Mouse (Mus musculus): ENCODE measurements around the gene Zscan21. TPM values are rescaled to one million over a fixed set of nuclear protein-coding genes. Genes with fewer than 3 reads are reported as not detected.

The Zscan21 gene
- polyA plus RNA-seq, 1 experiment from 2014 or later = 109 TPM

GRCm38 (mm10) chr5:138138585-138138984, 21.9 kb downstream of the Zscan21 start:
- H3K4me3 ChIP-seq = no peak overlapping the region
- H3K9me3 ChIP-seq = no peaks in the 10 kb centered on the region
- peaks cover 49% of the 10 kb centered on the region for H3K36me3 ChIP-seq
- 77% methylated on average over 4 of the region's 4 CpGs for WGBS
- H3K4me1 ChIP-seq (replicated peaks) = no peaks in the 10 kb centered on the region
- no peak for DNase-seq (ENCODE audit: low spot score)
- H3K27me3 ChIP-seq (ENCODE audit: insufficient read depth, poor library complexity, severe bottlenecking) = no peaks in the 10 kb centered on the region
- H3K27ac ChIP-seq = no peak overlapping the region

- peaks cover 11% of the 10 kb centered on the region; the same call in 1 of the 2 replicates for H3K4me1 ChIP-seq (replicated peaks)
- H3K4me3 ChIP-seq = peak overlapping the region; percentile 89
- H3K9me3 ChIP-seq = no peaks in the 10 kb centered on the region
- H3K27ac ChIP-seq = peak overlapping the region; percentile 99
- WGBS = 87% methylated on average over 3 of the region's 3 CpGs
- DNase-seq (ENCODE audit: low spot score) = no peak
- H3K36me3 ChIP-seq = peaks cover 35% of the 10 kb centered on the region
- no peaks in the 10 kb centered on the region for H3K27me3 ChIP-seq (ENCODE audit: insufficient read depth, poor library complexity, severe bottlenecking)
These were observed 37.7 kb downstream of the Zscan21 start for GRCm38 (mm10) chr5:138154390-138154789.

GRCm38 (mm10) chr5:138155443-138155976, 38.8 kb downstream of the Zscan21 start, which contains the start of gene Zfp113:
TSS of gene Zfp113 (minus strand) at chr5:138155744.
- WGBS = under 1% methylated on average over 31 of the region's 31 CpGs
- Histone ChIP-seq H3K27me3 (ENCODE audit: insufficient read depth, poor library complexity, severe bottlenecking) (no peaks in the 10 kb centered on the region), H3K4me3 (peak within 1 kb of the TSS; percentile 89), H3K4me1 (replicated peaks) (peaks cover 14% of the 10 kb centered on the region), H3K36me3 (peaks cover 29% of the 10 kb centered on the region), H3K9me3 (no peaks in the 10 kb centered on the region), H3K27ac (peak within 1 kb of the TSS; percentile 99)
- DNase-seq (ENCODE audit: low spot score) = peak; percentile 91

DNA sequence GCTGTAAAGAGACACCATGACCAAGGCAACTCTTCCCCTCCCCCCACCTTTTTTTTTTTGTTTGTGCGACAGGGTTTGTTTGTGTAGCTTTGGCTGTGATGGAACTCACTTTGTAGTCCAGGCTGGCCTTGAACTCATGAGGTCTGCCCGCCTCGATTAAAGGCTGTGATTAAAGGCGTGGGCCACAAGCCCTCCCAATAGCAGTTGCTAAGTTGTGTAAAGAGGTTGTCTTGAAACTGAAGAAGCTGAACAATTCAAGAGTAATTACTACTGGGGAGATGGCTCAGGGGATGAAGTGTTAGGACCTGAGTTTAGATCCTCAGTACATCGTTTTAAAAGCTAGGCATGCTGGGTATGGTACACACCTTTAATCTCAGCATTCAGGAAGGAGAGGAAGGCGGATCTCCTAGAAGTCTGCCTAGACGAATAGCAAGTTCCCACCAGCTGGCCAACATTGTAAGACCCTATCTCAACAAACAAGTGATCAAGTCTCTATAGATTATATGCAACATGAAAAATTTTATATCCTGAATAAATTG, 43.6 kb downstream of the Zscan21 start:
- Histone ChIP-seq H3K36me3 (peaks cover 34% of the 10 kb centered on the region), H3K9me3 (no peaks in the 10 kb centered on the region), H3K27me3 (ENCODE audit: insufficient read depth, poor library complexity, severe bottlenecking) (no peaks in the 10 kb centered on the region), H3K4me3 (peak overlapping the region; percentile 82), H3K27ac (peak overlapping the region; percentile 89), H3K4me1 (replicated peaks) (peaks cover 24% of the 10 kb centered on the region)
- no peak for DNase-seq (ENCODE audit: low spot score)
- WGBS = 72% methylated on average over 7 of the region's 7 CpGs

GRCm38 (mm10) chr5:138160842-138161665, 44.4 kb downstream of the Zscan21 start, which contains the start of gene Cops6:
TSS of gene Cops6 (plus strand) at chr5:138161071.
- 1% methylated on average over 42 of the region's 42 CpGs for WGBS
- H3K9me3 ChIP-seq = no peaks in the 10 kb centered on the region
- peak within 1 kb of the TSS; percentile 82 for H3K4me3 ChIP-seq
- H3K27ac ChIP-seq = peak within 1 kb of the TSS; percentile 89
- DNase-seq (ENCODE audit: low spot score) = peak; percentile 94
- H3K4me1 ChIP-seq (replicated peaks) = peaks cover 30% of the 10 kb centered on the region
- peaks cover 42% of the 10 kb centered on the region for H3K36me3 ChIP-seq
- no peaks in the 10 kb centered on the region for H3K27me3 ChIP-seq (ENCODE audit: insufficient read depth, poor library complexity, severe bottlenecking)

GRCm38 (mm10) chr5:138163046-138163445, 46.3 kb downstream of the Zscan21 start:
- WGBS = 80% methylated on average over 6 of the region's 6 CpGs
- Histone ChIP-seq H3K4me3 (peak overlapping the region; percentile 82; the same call in 1 of the 2 replicates), H3K27ac (no peak overlapping the region), H3K4me1 (replicated peaks) (peaks cover 30% of the 10 kb centered on the region), H3K9me3 (no peaks in the 10 kb centered on the region), H3K27me3 (ENCODE audit: insufficient read depth, poor library complexity, severe bottlenecking) (no peaks in the 10 kb centered on the region), H3K36me3 (peaks cover 61% of the 10 kb centered on the region)
- no peak for DNase-seq (ENCODE audit: low spot score)

DNA sequence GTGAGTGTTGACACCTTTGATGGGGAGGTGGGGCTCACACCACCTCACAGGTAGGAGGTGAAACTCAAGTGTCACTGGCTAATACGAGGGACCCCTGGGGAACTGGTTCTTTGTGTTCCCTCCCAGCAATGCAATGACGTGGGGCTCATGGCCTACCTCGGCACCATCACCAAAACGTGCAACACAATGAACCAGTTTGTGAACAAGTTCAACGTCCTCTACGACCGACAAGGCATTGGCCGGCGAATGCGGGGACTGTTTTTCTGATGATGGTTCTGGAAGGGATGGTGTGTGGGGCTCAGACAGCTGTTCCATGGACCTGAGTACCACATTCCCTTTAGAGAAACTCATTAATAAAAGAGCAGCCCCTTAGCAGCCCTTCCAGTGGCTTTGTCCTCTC, 46.9 kb downstream of the Zscan21 start:
- no peaks in the 10 kb centered on the region for H3K9me3 ChIP-seq
- DNase-seq (ENCODE audit: low spot score) = no peak
- peaks cover 67% of the 10 kb centered on the region for H3K36me3 ChIP-seq
- WGBS = 79% methylated on average over 10 of the region's 10 CpGs
- H3K27ac ChIP-seq = no peak overlapping the region
- H3K27me3 ChIP-seq (ENCODE audit: insufficient read depth, poor library complexity, severe bottlenecking) = no peaks in the 10 kb centered on the region
- H3K4me3 ChIP-seq = peak overlapping the region; percentile 82; the same call in 1 of the 2 replicates
- H3K4me1 ChIP-seq (replicated peaks) = peaks cover 30% of the 10 kb centered on the region

DNA sequence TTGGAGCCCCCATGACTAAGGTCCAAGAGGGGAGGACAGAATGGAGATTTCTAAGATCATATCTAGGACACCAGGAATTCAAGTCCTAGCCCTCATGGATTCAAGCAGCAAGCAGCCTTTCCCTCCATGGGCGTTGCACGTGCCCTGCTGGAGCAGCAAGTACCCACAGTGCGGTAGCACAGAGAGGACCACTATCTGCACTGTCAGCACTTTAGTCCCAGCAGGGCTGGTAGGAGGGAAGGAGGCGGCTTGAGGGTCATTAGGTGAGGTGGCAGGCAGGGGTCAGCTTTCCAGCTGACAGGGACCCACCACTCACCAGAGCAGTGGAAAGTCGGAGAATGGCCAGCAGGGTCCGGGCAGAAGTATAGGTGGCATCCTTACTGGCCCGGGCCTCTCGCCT, 48.9 kb downstream of the Zscan21 start:
- peaks cover 83% of the 10 kb centered on the region for H3K36me3 ChIP-seq

GRCm38 (mm10) chr5:138170936-138171561, 54.3 kb downstream of the Zscan21 start:
- H3K36me3 ChIP-seq = peaks cover 70% of the 10 kb centered on the region
- H3K27me3 ChIP-seq (ENCODE audit: insufficient read depth, poor library complexity, severe bottlenecking) = no peaks in the 10 kb centered on the region
- WGBS = under 1% methylated on average over 47 of the region's 47 CpGs

More for the DNA sequence above, 48.9 kb downstream of the Zscan21 start:
- Histone ChIP-seq H3K9me3 (no peaks in the 10 kb centered on the region), H3K27me3 (ENCODE audit: insufficient read depth, poor library complexity, severe bottlenecking) (no peaks in the 10 kb centered on the region), H3K4me1 (replicated peaks) (peaks cover 37% of the 10 kb centered on the region), H3K4me3 (no peak overlapping the region; the same call in 1 of the 2 replicates), H3K27ac (no peak overlapping the region)
- 80% methylated on average over 8 of the region's 8 CpGs for WGBS
- no peak for DNase-seq (ENCODE audit: low spot score)

GRCm38 (mm10) chr5:138171695-138172491, 55.2 kb downstream of the Zscan21 start, which contains the start of the genes Ap4m1 and Mcm7:
TSS of gene Ap4m1 (plus strand) at chr5:138172002.
TSS of gene Mcm7 (minus strand) at chr5:138172422.
- H3K36me3 ChIP-seq = peaks cover 70% of the 10 kb centered on the region
- WGBS = under 1% methylated on average over 54 of the region's 54 CpGs
- H3K4me3 ChIP-seq = peak within 1 kb of the TSS; percentile 86
- H3K27ac ChIP-seq = peak within 1 kb of the TSS; percentile 97
- H3K27me3 ChIP-seq (ENCODE audit: insufficient read depth, poor library complexity, severe bottlenecking) = no peaks in the 10 kb centered on the region
- peak; percentile 94 for DNase-seq (ENCODE audit: low spot score)
- H3K9me3 ChIP-seq = no peaks in the 10 kb centered on the region
- peaks cover 34% of the 10 kb centered on the region for H3K4me1 ChIP-seq (replicated peaks)

More at GRCm38 (mm10) chr5:138170936-138171561, 54.3 kb downstream of the Zscan21 start:
- Histone ChIP-seq H3K4me1 (replicated peaks) (peaks cover 34% of the 10 kb centered on the region), H3K9me3 (no peaks in the 10 kb centered on the region), H3K27ac (peak overlapping the region; percentile 97), H3K4me3 (peak overlapping the region; percentile 86)
- DNase-seq (ENCODE audit: low spot score) = peak; percentile 97

- Histone ChIP-seq H3K9me3 (no peaks in the 10 kb centered on the region), H3K27ac (no peak overlapping the region), H3K4me3 (peak overlapping the region; percentile 86), H3K36me3 (peaks cover 70% of the 10 kb centered on the region), H3K4me1 (replicated peaks) (peaks cover 34% of the 10 kb centered on the region), H3K27me3 (ENCODE audit: insufficient read depth, poor library complexity, severe bottlenecking) (no peaks in the 10 kb centered on the region)
- 89% methylated on average over 3 of the region's 3 CpGs for WGBS
- DNase-seq (ENCODE audit: low spot score) = no peak
These were observed 56.5 kb downstream of the Zscan21 start for GRCm38 (mm10) chr5:138173217-138173616.

Data from hindbrain, embryonic 10.5 days (tissue).